Comparison of ENCODE assay signal across 13 mouse cellular contexts in genomic region chr6:17876670-17877179, GRCm38 (mm10).
DNase-seq lines count a peak whose midpoint lies in the region; ATAC-seq lines count a peak whose summit lies in the region.
"Had no signal": no experiment of that assay in that cellular context is flagged by ENCODE, and none has a peak within 500 bp of the region (broad histone marks: within the 10 kb centered on the region; RNA-seq: fewer than 3 reads in every experiment).

No protein-coding gene starts in this region.

- H3K36me3 ChIP-seq in hindbrain, embryonic 14.5 days (replicated peaks; ENCODE audit: control insufficient read depth, insufficient read depth) = peaks cover 21% of the 10 kb centered on the region
- peaks cover 11% of the 10 kb centered on the region; the same call in 1 of the 2 replicates for H3K36me3 ChIP-seq in hindbrain, embryonic 12.5 days
- peaks cover 4% of the 10 kb centered on the region; the same call in 1 of the 2 replicates for H3K36me3 ChIP-seq in neural tube, embryonic 15.5 days
- H3K36me3 ChIP-seq: kidney, embryonic 15.5 days had no signal

- H3K27ac ChIP-seq in hindbrain, embryonic 14.5 days = peak overlapping the region; percentile 6
- no peak overlapping the region for H3K27ac ChIP-seq in hindbrain, embryonic 12.5 days
- H3K27ac ChIP-seq in neural tube, embryonic 15.5 days (replicated peaks) = no peak overlapping the region
- H3K27ac ChIP-seq: kidney, embryonic 15.5 days had no signal

- H3K4me3 ChIP-seq in hindbrain, embryonic 14.5 days (replicated peaks; ENCODE audit: low read length) = no peak overlapping the region
- no peak overlapping the region for H3K4me3 ChIP-seq in hindbrain, embryonic 12.5 days
- H3K4me3 ChIP-seq in neural tube, embryonic 15.5 days (replicated peaks) = no peak overlapping the region
- H3K4me3 ChIP-seq: kidney, embryonic 15.5 days had no signal

- H3K9me3 ChIP-seq in hindbrain, embryonic 14.5 days (ENCODE audit: control insufficient read depth, low read length) = no peaks in the 10 kb centered on the region
- H3K9me3 ChIP-seq in hindbrain, embryonic 12.5 days (replicated peaks) = no peaks in the 10 kb centered on the region
- H3K9me3 ChIP-seq in neural tube, embryonic 15.5 days (replicated peaks) = no peaks in the 10 kb centered on the region
- H3K9me3 ChIP-seq: G1E; kidney, embryonic 15.5 days had no signal

- H3K27me3 ChIP-seq in hindbrain, embryonic 14.5 days (ENCODE audit: control insufficient read depth, insufficient read depth, low read length) = no peaks in the 10 kb centered on the region
- no peaks in the 10 kb centered on the region for H3K27me3 ChIP-seq in hindbrain, embryonic 12.5 days
- H3K27me3 ChIP-seq in neural tube, embryonic 15.5 days (replicated peaks) = no peaks in the 10 kb centered on the region
- H3K27me3 ChIP-seq: kidney, embryonic 15.5 days had no signal

- no peak overlapping the region for H3K4me2 ChIP-seq in hindbrain, embryonic 14.5 days (replicated peaks)
- H3K4me2 ChIP-seq in hindbrain, embryonic 12.5 days (replicated peaks) = no peak overlapping the region
- no peak overlapping the region for H3K4me2 ChIP-seq in neural tube, embryonic 15.5 days
- H3K4me2 ChIP-seq: kidney, embryonic 15.5 days had no signal

- ATAC-seq in hindbrain, embryonic 14.5 days (ENCODE audit: low FRiP score) = no peak
- ATAC-seq in hindbrain, embryonic 12.5 days (ENCODE audit: low FRiP score) = no peak
- ATAC-seq in neural tube, embryonic 15.5 days (ENCODE audit: low FRiP score) = no peak

- H3K9ac ChIP-seq in hindbrain, embryonic 14.5 days = no peak overlapping the region
- no peak overlapping the region for H3K9ac ChIP-seq in hindbrain, embryonic 12.5 days
- no peak overlapping the region for H3K9ac ChIP-seq in neural tube, embryonic 15.5 days (replicated peaks)
- H3K9ac ChIP-seq: kidney, embryonic 15.5 days had no signal

- WGBS in hindbrain, embryonic 14.5 days = 84% methylated on average over 7 of the region's 7 CpGs
- 79% methylated on average over 7 of the region's 7 CpGs for WGBS in hindbrain, embryonic 12.5 days
- WGBS in neural tube, embryonic 15.5 days = 85% methylated on average over 7 of the region's 7 CpGs

- no peak for DNase-seq in hindbrain, embryonic 14.5 days (ENCODE audit: low spot score)
- DNase-seq in urinary bladder, postnatal 25 days (ENCODE audit: low spot score) = peak; percentile 12
- DNase-seq in urinary bladder, adult 2 months (ENCODE audit: low spot score) = no peak
- peak; percentile 76 for DNase-seq in fibroblast of lung, adult 2 months (ENCODE audit: low read depth)
- peak; percentile 53 for DNase-seq in yolk sac, embryonic 10.5 days (ENCODE audit: low spot score)
- DNase-seq in ovary, postnatal 36 days (ENCODE audit: low spot score) = no peak
- DNase-seq: cerebellum, postnatal 36 days; lung, postnatal 10 days; thymus, postnatal 4 days had no signal

- H3K4me1 ChIP-seq in hindbrain, embryonic 14.5 days (replicated peaks; ENCODE audit: control insufficient read depth, insufficient read depth, low read length) = peaks cover 10% of the 10 kb centered on the region; the same call in 1 of the 2 replicates
- H3K4me1 ChIP-seq in hindbrain, embryonic 12.5 days = no peaks in the 10 kb centered on the region
- H3K4me1 ChIP-seq in neural tube, embryonic 15.5 days = peaks cover 11% of the 10 kb centered on the region
- H3K4me1 ChIP-seq: kidney, embryonic 15.5 days had no signal

Comparison
In these comparisons a context has a peak if more than half of its experiments do, and no peak if none do; other contexts are left out.
1. DNase-seq: peak in urinary bladder, postnatal 25 days (single experiment), fibroblast of lung, adult 2 months (single experiment) and yolk sac, embryonic 10.5 days (single experiment); none in hindbrain, embryonic 14.5 days (single experiment), urinary bladder, adult 2 months (single experiment) and ovary, postnatal 36 days (single experiment).